Mouse (Mus musculus): ENCODE data around the gene Fut7.

The Fut7 gene

GRCm38 (mm10) chr2:25425481-25425880, 2.4 kb downstream of the Fut7 start:
- no peak for DNase-seq (ENCODE audit: low read depth, low spot score)

- peak; percentile 87 for DNase-seq (ENCODE audit: low read depth, low spot score)
Measured at GRCm38 (mm10) chr2:25426721-25427191, 3.7 kb downstream of the Fut7 start.

- no peak for DNase-seq (ENCODE audit: low read depth, low spot score)
Measured at GRCm38 (mm10) chr2:25427256-25427655, 4.2 kb downstream of the Fut7 start.

GRCm38 (mm10) chr2:25428442-25429236, 5.6 kb downstream of the Fut7 start, which contains the start of gene Abca2:
TSS of gene Abca2 (plus strand) at chr2:25428703.
- peak; percentile 85 for DNase-seq (ENCODE audit: low read depth, low spot score)

- DNase-seq (ENCODE audit: low read depth, low spot score) = no peak
Measured at GRCm38 (mm10) chr2:25429435-25430180, 6.5 kb downstream of the Fut7 start.

- DNase-seq (ENCODE audit: low read depth, low spot score) = no peak
Measured at GRCm38 (mm10) chr2:25430395-25431233, 7.5 kb downstream of the Fut7 start.

- no peak for DNase-seq (ENCODE audit: low read depth, low spot score)
Measured at GRCm38 (mm10) chr2:25431308-25431855, 8.3 kb downstream of the Fut7 start.

GRCm38 (mm10) chr2:25432326-25433098, 9.4 kb downstream of the Fut7 start:
- no peak for DNase-seq (ENCODE audit: low read depth, low spot score)

GRCm38 (mm10) chr2:25433101-25433500, 10.0 kb downstream of the Fut7 start:
- DNase-seq (ENCODE audit: low read depth, low spot score) = no peak

- no peak for DNase-seq (ENCODE audit: low read depth, low spot score)
Measured at GRCm38 (mm10) chr2:25434292-25434691, 11.2 kb downstream of the Fut7 start.

- DNase-seq (ENCODE audit: low read depth, low spot score) = no peak
Measured at GRCm38 (mm10) chr2:25436286-25436820, 13.3 kb downstream of the Fut7 start.

- DNase-seq (ENCODE audit: low read depth, low spot score) = no peak
Measured at GRCm38 (mm10) chr2:25441067-25441466, 18.0 kb downstream of the Fut7 start.

GRCm38 (mm10) chr2:25442682-25443081, 19.6 kb downstream of the Fut7 start:
- no peak for DNase-seq (ENCODE audit: low read depth, low spot score)

- DNase-seq (ENCODE audit: low read depth, low spot score) = no peak
Measured at GRCm38 (mm10) chr2:25450853-25451647, 28.0 kb downstream of the Fut7 start.

GRCm38 (mm10) chr2:25452951-25453350, 29.9 kb downstream of the Fut7 start:
- no peak for DNase-seq (ENCODE audit: low read depth, low spot score)

GRCm38 (mm10) chr2:25456205-25456953, 33.3 kb downstream of the Fut7 start, which contains the start of gene Clic3:
TSS of gene Clic3 (plus strand) at chr2:25456838.
- DNase-seq (ENCODE audit: low read depth, low spot score) = no peak

- no peak for DNase-seq (ENCODE audit: low read depth, low spot score)
Measured at GRCm38 (mm10) chr2:25457022-25457896, 34.2 kb downstream of the Fut7 start.

- peak; percentile 39 for DNase-seq (ENCODE audit: low read depth, low spot score)
Measured at GRCm38 (mm10) chr2:25458911-25459310, 35.8 kb downstream of the Fut7 start.
